Mouse (Mus musculus) CD4-positive, CD25-positive, alpha-beta regulatory T cell, adult 4 months (primary cell): ENCODE results near the gene Oosp3. TPM values are rescaled to one million over a fixed set of nuclear protein-coding genes. Genes with fewer than 3 reads are reported as not detected.

ENCODE experiments used
- ATAC-seq: one replicate; pipeline ENCODE4 v1.8.0; 2017
- polyA plus RNA-seq, 2 experiments: library from polyadenylated mRNA; unstranded; fragments of 100-300 nt; shearing (Covaris generic); gene quantifications; one replicate each; pipeline ENCODE4 v1.2.1; 2017

The Oosp3 gene
- not detected for polyA plus RNA-seq

GRCm38 (mm10) chr19:11696755-11697154 lies at the start of gene Oosp3:
Gene Oosp3 (plus strand): TSS chr19:11697055.
- no peak for ATAC-seq

DNA sequence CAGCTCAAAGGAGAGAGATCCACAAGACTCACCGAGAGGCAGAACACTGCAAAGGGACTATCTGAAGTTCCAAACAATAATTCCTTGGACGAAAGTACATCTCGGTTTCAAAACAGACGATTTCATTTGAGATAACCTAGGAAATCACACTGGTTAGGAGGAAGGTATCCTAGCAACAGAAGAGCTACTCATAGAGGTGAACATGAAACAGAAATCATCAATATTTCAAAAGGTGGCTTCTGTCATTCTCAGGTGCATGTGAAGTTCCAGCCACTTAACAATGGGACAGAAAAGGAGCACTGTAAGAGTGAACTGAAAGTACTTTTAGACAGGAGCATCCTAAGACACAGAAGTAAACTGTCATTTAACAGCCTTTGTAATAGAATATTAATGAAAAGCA lies 47.3 kb upstream of the Oosp3 start:
- no peak for ATAC-seq

GRCm38 (mm10) chr19:11659142-11659541 lies 37.7 kb upstream of the Oosp3 start:
- no peak for ATAC-seq

- ATAC-seq: no peak
Measured at GRCm38 (mm10) chr19:11660459-11660858, 36.4 kb upstream of the Oosp3 start, which contains the start of gene Oosp2. Gene Oosp2 (minus strand): TSS chr19:11660559.

DNA sequence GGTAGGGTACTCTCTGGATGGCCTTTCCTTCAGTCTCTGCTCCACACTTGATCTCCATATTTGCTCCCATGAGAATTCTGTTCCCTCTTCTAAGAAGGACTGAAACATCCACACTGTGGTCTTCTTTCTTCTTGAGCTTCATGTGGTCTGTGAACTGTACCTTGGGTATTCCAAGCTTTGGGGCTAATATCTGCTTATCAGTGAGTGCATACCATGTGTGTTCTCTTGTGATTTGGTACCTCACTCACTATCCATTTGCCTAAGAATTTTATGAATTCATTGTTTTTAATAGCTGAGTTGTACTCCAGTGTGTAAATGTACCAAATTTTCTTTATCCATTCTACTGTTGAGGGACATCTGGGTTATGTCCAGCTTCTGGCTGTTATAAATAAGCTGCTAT lies 35.3 kb upstream of the Oosp3 start:
- ATAC-seq: no peak

DNA sequence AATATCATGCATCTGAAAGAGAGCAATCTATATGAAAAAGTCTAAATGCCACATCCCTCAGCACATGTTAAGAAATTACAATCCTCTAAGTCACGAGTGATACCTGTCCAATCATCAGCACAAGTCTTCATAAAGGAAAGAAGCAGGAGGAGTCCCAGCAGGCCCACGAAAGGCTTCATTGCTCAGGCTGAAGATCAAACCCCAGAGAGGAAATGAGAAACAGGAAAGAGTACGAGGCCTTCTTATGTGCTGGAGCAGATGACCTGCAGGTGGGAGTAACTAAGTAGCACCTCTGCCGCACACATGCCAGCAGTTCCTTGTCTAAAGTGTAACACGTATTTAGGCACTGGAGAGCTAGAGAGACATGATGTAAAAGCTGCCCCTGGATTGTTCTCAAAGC lies 6.0 kb upstream of the Oosp3 start, which contains the start of gene Oosp1:
Gene Oosp1, minus strand, starts transcription at position 312 of the 400 bp plus-strand sequence.
- no peak for ATAC-seq

- no peak for ATAC-seq
Measured at GRCm38 (mm10) chr19:11691454-11691853, 5.4 kb upstream of the Oosp3 start.

GRCm38 (mm10) chr19:11698342-11698741 lies 1.5 kb downstream of the Oosp3 start:
- no peak for ATAC-seq

DNA sequence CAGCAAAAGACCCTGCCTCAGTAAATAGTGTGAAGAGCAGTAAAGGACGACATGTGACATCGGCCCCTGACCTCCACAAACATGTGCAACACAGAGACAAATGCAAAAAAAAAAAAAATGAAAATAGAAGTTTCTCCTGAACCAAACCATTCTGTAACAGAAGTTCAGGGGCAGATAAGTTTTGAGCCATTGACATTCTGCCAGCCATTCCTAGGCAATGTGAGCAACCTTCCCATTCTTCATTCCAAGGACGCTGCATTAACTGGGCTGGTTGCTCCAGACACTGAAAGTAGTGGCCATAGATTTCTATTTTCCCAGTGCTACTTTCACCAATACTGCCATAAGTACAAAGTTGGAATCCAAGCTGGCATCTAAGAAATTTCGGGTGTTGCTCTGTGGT lies 15.6 kb downstream of the Oosp3 start:
- ATAC-seq: no peak

- no peak for ATAC-seq
Measured at GRCm38 (mm10) chr19:11720071-11720470, 23.2 kb downstream of the Oosp3 start.

- ATAC-seq: no peak
Measured at GRCm38 (mm10) chr19:11723870-11724269, 27.0 kb downstream of the Oosp3 start.

DNA sequence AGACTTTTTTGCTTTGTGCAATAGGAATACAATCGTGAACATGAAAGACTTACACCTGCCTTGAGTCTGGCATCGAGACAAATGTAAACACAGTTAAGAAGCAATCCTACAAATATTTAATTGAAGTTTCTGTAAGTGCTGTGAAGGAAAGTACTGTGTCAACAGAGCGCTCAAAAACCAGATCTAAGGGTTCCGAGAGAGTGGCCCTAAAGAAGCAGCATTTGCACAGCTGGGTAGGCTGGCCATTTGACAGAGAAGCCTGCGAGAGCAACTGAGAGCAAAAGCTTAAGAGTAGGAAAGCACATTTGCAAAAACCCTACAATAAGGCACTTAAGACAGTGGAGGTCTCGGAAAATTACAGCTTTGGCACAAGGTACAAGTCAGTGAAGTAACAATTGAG lies 27.4 kb downstream of the Oosp3 start:
- ATAC-seq: no peak

GRCm38 (mm10) chr19:11725915-11726314 lies 29.1 kb downstream of the Oosp3 start:
- no peak for ATAC-seq

DNA sequence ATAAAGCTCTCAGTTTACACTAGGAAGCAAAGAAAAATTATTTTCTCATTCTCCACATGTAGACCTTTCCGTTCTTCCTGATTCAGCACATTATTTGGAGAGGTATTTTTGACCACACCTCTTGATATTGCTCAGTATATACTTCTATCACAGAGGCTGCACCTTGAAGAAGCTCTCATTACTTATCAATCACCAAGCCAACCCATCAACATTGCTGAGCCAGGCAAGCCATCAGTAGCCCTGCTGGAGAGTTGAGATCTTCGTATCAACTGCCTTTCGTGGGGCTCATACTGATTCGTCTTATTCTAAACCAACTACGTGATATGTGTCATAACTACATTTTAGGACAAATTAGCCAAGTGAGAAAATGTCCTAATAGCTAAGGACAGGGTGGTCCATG lies 30.4 kb downstream of the Oosp3 start:
- no peak for ATAC-seq

DNA sequence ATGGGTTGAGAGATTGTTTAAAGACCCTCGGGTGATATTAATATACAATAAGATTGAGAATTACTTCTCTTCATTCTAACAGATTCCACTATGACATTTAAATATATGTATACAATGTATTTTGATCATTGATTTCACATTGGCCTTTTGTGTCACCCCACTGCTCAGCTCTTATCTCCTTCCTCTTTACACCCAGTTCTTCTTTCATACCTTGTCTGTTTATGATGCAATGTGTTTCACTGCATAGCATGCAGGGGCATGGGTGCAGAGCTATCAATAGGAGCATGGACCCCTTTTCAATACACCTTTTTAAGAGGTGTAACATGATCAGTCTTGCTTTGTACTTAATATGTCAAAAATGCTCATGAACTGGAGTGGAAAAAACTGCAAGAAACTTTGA lies 33.4 kb downstream of the Oosp3 start:
- no peak for ATAC-seq

GRCm38 (mm10) chr19:11736455-11736854 lies 39.6 kb downstream of the Oosp3 start:
- no peak for ATAC-seq

- no peak for ATAC-seq
Measured at GRCm38 (mm10) chr19:11745680-11746079, 48.8 kb downstream of the Oosp3 start.

GRCm38 (mm10) chr19:11747298-11747697 lies 50.4 kb downstream of the Oosp3 start, which contains the start of gene Gif:
Gene Gif (plus strand): TSS chr19:11747554.
- ATAC-seq: no peak

Other genes with a start within 250 kb of the Oosp3 start
- 10 to 100 TPM; 13.4 to 20.1 TPM for gene Ms4a6c, start 227.7 kb upstream of the Oosp3 start, polyA plus RNA-seq
- 100 to 1,000 TPM; 420 to 532 TPM for gene Gm8369, start 211.1 kb upstream of the Oosp3 start, polyA plus RNA-seq
- 1,000 to 10,000 TPM; 1,239 to 1,299 TPM for gene Ms4a6b, start 180.5 kb upstream of the Oosp3 start, polyA plus RNA-seq
- 1 to 10 TPM; 3.9 to 6.3 TPM for gene Ms4a4d, start 160.3 kb upstream of the Oosp3 start, polyA plus RNA-seq
- 10 to 100 TPM in 1 of 2 experiments, 1 to 10 TPM in 1; 8.9 to 10.9 TPM for gene Ms4a6d, start 92.2 kb upstream of the Oosp3 start, polyA plus RNA-seq
- not detected for gene Ms4a2, start 73.3 kb upstream of the Oosp3 start, polyA plus RNA-seq
- gene Ms4a3, start 56.2 kb upstream of the Oosp3 start, polyA plus RNA-seq: not detected
- not detected for gene Oosp2, start 36.5 kb upstream of the Oosp3 start, polyA plus RNA-seq
- not detected for gene Oosp1, start 5.9 kb upstream of the Oosp3 start, polyA plus RNA-seq
- not detected for gene Gif, start 50.5 kb downstream of the Oosp3 start, polyA plus RNA-seq
- 10 to 100 TPM; 39.7 to 40.2 TPM for gene Mrpl16, start 73.3 kb downstream of the Oosp3 start, polyA plus RNA-seq
- gene Stx3, start 122.3 kb downstream of the Oosp3 start, polyA plus RNA-seq: 1 to 10 TPM; 2.5 to 2.6 TPM
- not detected for gene Olfr1417, start 142.2 kb downstream of the Oosp3 start, polyA plus RNA-seq
- not detected for gene Olfr1418, start 164.0 kb downstream of the Oosp3 start, polyA plus RNA-seq
- gene Olfr1419, start 178.1 kb downstream of the Oosp3 start, polyA plus RNA-seq: not detected
- under 1 TPM in 1 of 2 experiments, not detected in 1; 0.42 TPM for gene Olfr1420, start 189.5 kb downstream of the Oosp3 start, polyA plus RNA-seq
- 10 to 100 TPM; 17.6 to 18.1 TPM for gene Patl1, start 215.3 kb downstream of the Oosp3 start, polyA plus RNA-seq